Mouse (Mus musculus): ENCODE measurements around the gene Stat5b. TPM values are rescaled to one million over a fixed set of nuclear protein-coding genes. Genes with fewer than 3 reads are reported as not detected.

The Stat5b gene
- total and polyA plus RNA-seq, 2 experiments from 2014 or later = 23.3 to 48.2 TPM

GRCm38 (mm10) chr11:100775921-100776320, 74.6 kb downstream of the Stat5b start:
- 74% methylated on average over 10 of the region's 10 CpGs for WGBS
- no peak for DNase-seq (ENCODE audit: low spot score)
- no peak overlapping the region for H3K4me2 ChIP-seq (ENCODE audit: low read depth, low read length)
- H3K9ac ChIP-seq (replicated peaks; ENCODE audit: low read depth, low read length) = no peak overlapping the region
- H3K9me3 ChIP-seq (replicated peaks; ENCODE audit: control insufficient read depth, low read length) = no peaks in the 10 kb centered on the region
- no peaks in the 10 kb centered on the region for H3K27me3 ChIP-seq (ENCODE audit: control insufficient read depth, insufficient read depth, low read length)
- H3K4me1 ChIP-seq (ENCODE audit: control insufficient read depth, insufficient read depth) = no peaks in the 10 kb centered on the region
- no peak overlapping the region for H3K4me3 ChIP-seq (ENCODE audit: low read depth, low read length)
- no peak for TF ChIP-seq EP300 (IDR thresholded peaks at IDR 0.05; ENCODE audit: low read depth)
- no peak for ATAC-seq (ENCODE audit: insufficient read depth, low read depth)
- H3K36me3 ChIP-seq (replicated peaks; ENCODE audit: control insufficient read depth, insufficient read depth, low read length) = peaks cover 19% of the 10 kb centered on the region
- no peak overlapping the region for H3K27ac ChIP-seq (ENCODE audit: low read depth)

GRCm38 (mm10) chr11:100774261-100774660, 76.3 kb downstream of the Stat5b start:
- no peak overlapping the region for H3K4me2 ChIP-seq (ENCODE audit: low read depth, low read length)
- no peak overlapping the region for H3K9ac ChIP-seq (replicated peaks; ENCODE audit: low read depth, low read length)
- 80% methylated on average over 4 of the region's 4 CpGs for WGBS
- DNase-seq (ENCODE audit: low spot score) (no peak), ATAC-seq (ENCODE audit: insufficient read depth, low read depth) (no peak)
- H3K4me1 ChIP-seq (ENCODE audit: control insufficient read depth, insufficient read depth) = peaks cover 6% of the 10 kb centered on the region
- peaks cover 3% of the 10 kb centered on the region; the same call in 1 of the 2 replicates for H3K36me3 ChIP-seq (replicated peaks; ENCODE audit: control insufficient read depth, insufficient read depth, low read length)
- no peak overlapping the region for H3K4me3 ChIP-seq (ENCODE audit: low read depth, low read length)
- H3K9me3 ChIP-seq (replicated peaks; ENCODE audit: control insufficient read depth, low read length) = no peaks in the 10 kb centered on the region
- H3K27ac ChIP-seq (ENCODE audit: low read depth) = no peak overlapping the region
- no peak for TF ChIP-seq CTCF (IDR thresholded peaks at IDR 0.05; ENCODE audit: low read depth)
- no peak for TF ChIP-seq EP300 (IDR thresholded peaks at IDR 0.05; ENCODE audit: low read depth)
- H3K27me3 ChIP-seq (ENCODE audit: control insufficient read depth, insufficient read depth, low read length) = no peaks in the 10 kb centered on the region

- Histone ChIP-seq H3K9ac (replicated peaks; ENCODE audit: low read depth, low read length) (peak within 1 kb of the TSS; percentile 56), H3K4me2 (ENCODE audit: low read depth, low read length) (peak within 1 kb of the TSS; percentile 73), H3K4me3 (ENCODE audit: low read depth, low read length) (peak within 1 kb of the TSS; percentile 78), H3K27ac (ENCODE audit: low read depth) (peak within 1 kb of the TSS; percentile 52), H3K9me3 (replicated peaks; ENCODE audit: control insufficient read depth, low read length) (no peaks in the 10 kb centered on the region), H3K36me3 (replicated peaks; ENCODE audit: control insufficient read depth, insufficient read depth, low read length) (peaks cover 4% of the 10 kb centered on the region; the same call in 1 of the 2 replicates), H3K4me1 (ENCODE audit: control insufficient read depth, insufficient read depth) (peaks cover 6% of the 10 kb centered on the region), H3K27me3 (ENCODE audit: control insufficient read depth, insufficient read depth, low read length) (no peaks in the 10 kb centered on the region)
- DNase-seq (ENCODE audit: low spot score) = peak; percentile 83
- no peak for TF ChIP-seq EP300 (IDR thresholded peaks at IDR 0.05; ENCODE audit: low read depth)
- TF ChIP-seq CTCF (IDR thresholded peaks at IDR 0.05; ENCODE audit: low read depth) = no peak
- 9% methylated on average over 17 of the region's 17 CpGs for WGBS
- ATAC-seq (ENCODE audit: insufficient read depth, low read depth) = peak; percentile 84
Observed at GRCm38 (mm10) chr11:100770646-100771408, 79.7 kb downstream of the Stat5b start, which contains the start of gene Ghdc. Gene Ghdc (minus strand): TSS chr11:100770957.

- H3K4me1 ChIP-seq (ENCODE audit: control insufficient read depth, insufficient read depth) = peaks cover 6% of the 10 kb centered on the region
- DNase-seq (ENCODE audit: low spot score) (no peak), ATAC-seq (ENCODE audit: insufficient read depth, low read depth) (no peak)
- H3K9ac ChIP-seq (replicated peaks; ENCODE audit: low read depth, low read length) = peak overlapping the region; percentile 30; the same call in 1 of the 2 replicates
- H3K27ac ChIP-seq (ENCODE audit: low read depth) = no peak overlapping the region
- TF ChIP-seq EP300 (IDR thresholded peaks at IDR 0.05; ENCODE audit: low read depth) = no peak
- no peak for TF ChIP-seq CTCF (IDR thresholded peaks at IDR 0.05; ENCODE audit: low read depth)
- WGBS = 44% methylated on average over 6 of the region's 6 CpGs
- peak overlapping the region; percentile 73 for H3K4me2 ChIP-seq (ENCODE audit: low read depth, low read length)
- no peaks in the 10 kb centered on the region for H3K9me3 ChIP-seq (replicated peaks; ENCODE audit: control insufficient read depth, low read length)
- no peaks in the 10 kb centered on the region for H3K27me3 ChIP-seq (ENCODE audit: control insufficient read depth, insufficient read depth, low read length)
- H3K4me3 ChIP-seq (ENCODE audit: low read depth, low read length) = peak overlapping the region; percentile 78
- peaks cover 4% of the 10 kb centered on the region; the same call in 1 of the 2 replicates for H3K36me3 ChIP-seq (replicated peaks; ENCODE audit: control insufficient read depth, insufficient read depth, low read length)
Observed at GRCm38 (mm10) chr11:100769980-100770379, 80.5 kb downstream of the Stat5b start.

GRCm38 (mm10) chr11:100767871-100768270, 82.7 kb downstream of the Stat5b start:
- TF ChIP-seq CTCF (IDR thresholded peaks at IDR 0.05; ENCODE audit: low read depth) (no peak), EP300 (IDR thresholded peaks at IDR 0.05; ENCODE audit: low read depth) (no peak)
- Histone ChIP-seq H3K4me3 (ENCODE audit: low read depth, low read length) (no peak overlapping the region), H3K4me2 (ENCODE audit: low read depth, low read length) (no peak overlapping the region), H3K27me3 (ENCODE audit: control insufficient read depth, insufficient read depth, low read length) (no peaks in the 10 kb centered on the region), H3K9me3 (replicated peaks; ENCODE audit: control insufficient read depth, low read length) (no peaks in the 10 kb centered on the region), H3K36me3 (replicated peaks; ENCODE audit: control insufficient read depth, insufficient read depth, low read length) (peaks cover 4% of the 10 kb centered on the region; the same call in 1 of the 2 replicates), H3K27ac (ENCODE audit: low read depth) (no peak overlapping the region), H3K4me1 (ENCODE audit: control insufficient read depth, insufficient read depth) (peaks cover 6% of the 10 kb centered on the region), H3K9ac (replicated peaks; ENCODE audit: low read depth, low read length) (no peak overlapping the region)
- 90% methylated on average over 5 of the region's 5 CpGs for WGBS
- DNase-seq (ENCODE audit: low spot score) (no peak), ATAC-seq (ENCODE audit: insufficient read depth, low read depth) (no peak)
